Mouse (Mus musculus) erythroblast, embryonic 14.5 days (primary cell): Measurements from ENCODE around the gene Nog.

Source experiments
- GATA1 ChIP-seq: IDR thresholded peaks from 2 replicates; pipeline ENCODE4 v1.6.1; 2012; ENCODE audit warnings: low read length, inconsistent platforms, mixed read lengths
- TAL1 ChIP-seq: IDR thresholded peaks from 3 replicates; pipeline ENCODE4 v1.6.1; 2012; ENCODE audit warnings: low read length, inconsistent platforms, mixed read lengths

DNA sequence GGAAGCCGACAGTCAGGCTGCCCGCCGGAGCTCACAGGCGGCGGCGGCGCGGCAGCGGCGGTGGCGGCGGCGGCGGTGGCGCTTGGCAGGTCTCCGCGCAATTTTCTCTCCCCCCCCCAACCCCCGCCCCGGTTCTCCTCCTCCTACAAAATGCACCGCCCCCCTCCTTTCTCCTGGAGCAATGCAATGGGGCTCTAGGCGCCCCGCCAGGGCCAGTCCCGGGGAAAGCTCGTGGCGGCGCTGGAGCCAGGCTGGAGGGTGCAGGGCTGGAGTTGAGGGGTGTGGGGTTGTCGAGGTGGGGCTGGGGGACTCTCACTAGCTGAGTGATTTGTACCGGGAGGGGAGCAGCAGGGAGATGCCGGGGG is 666 bp upstream of the Nog start:
- no peak for TF ChIP-seq TAL1
- no peak for TF ChIP-seq GATA1
